Mouse (Mus musculus) midbrain, embryonic 12.5 days (tissue): ENCODE data around the gene Paf1. TPM values are rescaled to one million over a fixed set of nuclear protein-coding genes. Genes with fewer than 3 reads are reported as not detected.

Experiments
- ATAC-seq: fragments of 200-750 bp; cut with Nextera tagmentation; 2 replicates; pipeline ENCODE4 v1.8.0; 2017; ENCODE audit warnings: low read depth, moderate TSS enrichment, moderate library complexity; ENCODE audit not compliant: low FRiP score
- H3K27ac ChIP-seq: fragments of 300-500 bp; sonication (generic); replicated peaks from 2 replicates; pipeline ENCODE4 v1.5.1; 2016; ENCODE audit warnings: mild to moderate bottlenecking
- H3K27me3 ChIP-seq: fragments of 300-500 bp; sonication (generic); 2 replicates; pipeline ENCODE4 v1.6.1; 2016; ENCODE audit warnings: mild to moderate bottlenecking
- H3K36me3 ChIP-seq: fragments of 300-500 bp; sonication (generic); 2 replicates; pipeline ENCODE4 v1.6.1; 2016
- H3K4me1 ChIP-seq: fragments of 300-500 bp; sonication (generic); 2 replicates; pipeline ENCODE4 v1.6.1; 2016
- H3K4me2 ChIP-seq: fragments of 300-500 bp; sonication (generic); replicated peaks from 2 replicates; pipeline ENCODE4 v1.6.1; 2016; ENCODE audit warnings: mild to moderate bottlenecking, moderate library complexity
- H3K4me3 ChIP-seq: fragments of 300-500 bp; sonication (generic); 2 replicates; pipeline ENCODE4 v1.5.1; 2016; ENCODE audit warnings: mild to moderate bottlenecking
- H3K9ac ChIP-seq: fragments of 300-500 bp; sonication (generic); replicated peaks from 2 replicates; pipeline ENCODE4 v1.6.1; 2016; ENCODE audit warnings: mild to moderate bottlenecking, moderate library complexity
- H3K9me3 ChIP-seq: fragments of 300-500 bp; sonication (generic); 2 replicates; pipeline ENCODE4 v1.6.1; 2016; ENCODE audit warnings: mild to moderate bottlenecking
- WGBS: fragments of 180-500 bp; shearing (Covaris S2); methylation state at CpG from one replicate; pipeline ENCODE4 v1.1.7; 2016; 5-methylcytosine and 5-hydroxymethylcytosine counted together
- polyA plus RNA-seq: library from polyadenylated mRNA; unstranded; fragments of >200 nt; fragmentation: Nextera tagmentation; extraction: Ambion mirVana; gene quantifications from 2 replicates; pipeline ENCODE4 v1.2.1, GENCODE M21; 2016

The Paf1 gene
- polyA plus RNA-seq, 1 experiment from 2014 or later, result 83.2 TPM

DNA sequence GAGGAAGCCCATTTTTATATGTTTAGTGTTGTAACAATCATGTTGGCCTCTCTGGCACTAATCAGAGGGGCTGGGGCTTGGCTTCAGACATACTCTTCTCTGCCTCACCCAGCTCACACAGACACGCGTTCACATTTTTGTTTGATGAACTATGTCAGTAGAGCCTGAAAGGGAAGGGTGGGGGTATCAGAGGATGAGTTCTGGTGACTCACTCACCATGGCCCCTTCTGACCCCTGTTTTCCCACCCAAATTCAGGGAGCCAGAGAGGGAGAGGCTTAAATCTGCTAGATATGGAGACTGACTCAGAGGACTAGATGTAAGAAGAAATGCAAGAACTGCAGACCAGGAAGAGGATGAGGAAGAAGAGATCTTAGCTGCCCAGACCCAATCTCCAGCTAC is 26.7 kb downstream of the Paf1 start:
- Histone ChIP-seq H3K4me2 (no peak overlapping the region), H3K9me3 (no peaks in the 10 kb centered on the region), H3K9ac (no peak overlapping the region), H3K4me3 (no peak overlapping the region), H3K36me3 (peaks cover 85% of the 10 kb centered on the region), H3K27ac (no peak overlapping the region), H3K4me1 (no peaks in the 10 kb centered on the region), H3K27me3 (no peaks in the 10 kb centered on the region)
- WGBS, result 98% methylated on average over 2 of the region's 2 CpGs
- no peak for ATAC-seq

DNA sequence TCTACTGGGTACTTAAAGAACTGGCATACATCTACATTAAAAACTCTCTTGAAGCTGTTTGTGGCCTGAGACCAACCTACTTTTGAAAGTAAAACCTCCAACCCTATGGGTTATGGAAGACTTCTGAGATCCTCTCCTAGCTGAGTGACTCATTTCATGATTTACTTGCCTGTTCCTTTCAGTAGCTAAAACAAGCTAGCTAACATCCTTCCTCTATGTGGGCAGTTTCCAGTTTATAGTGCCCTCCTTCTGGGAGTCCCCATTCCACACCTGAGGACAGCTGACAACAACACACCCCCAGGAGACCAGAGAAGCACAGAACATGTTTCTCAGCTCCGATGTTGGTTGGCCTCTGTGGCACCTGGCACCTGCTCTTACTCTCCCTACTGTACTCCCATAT is 30.3 kb downstream of the Paf1 start:
- Histone ChIP-seq H3K4me2 (no peak overlapping the region), H3K9me3 (no peaks in the 10 kb centered on the region), H3K36me3 (peaks cover 59% of the 10 kb centered on the region), H3K4me1 (no peaks in the 10 kb centered on the region), H3K27me3 (no peaks in the 10 kb centered on the region), H3K4me3 (no peak overlapping the region), H3K9ac (no peak overlapping the region), H3K27ac (no peak overlapping the region)
- no peak for ATAC-seq
- WGBS, result 100% methylated on average over 1 of the region's 1 CpGs

DNA sequence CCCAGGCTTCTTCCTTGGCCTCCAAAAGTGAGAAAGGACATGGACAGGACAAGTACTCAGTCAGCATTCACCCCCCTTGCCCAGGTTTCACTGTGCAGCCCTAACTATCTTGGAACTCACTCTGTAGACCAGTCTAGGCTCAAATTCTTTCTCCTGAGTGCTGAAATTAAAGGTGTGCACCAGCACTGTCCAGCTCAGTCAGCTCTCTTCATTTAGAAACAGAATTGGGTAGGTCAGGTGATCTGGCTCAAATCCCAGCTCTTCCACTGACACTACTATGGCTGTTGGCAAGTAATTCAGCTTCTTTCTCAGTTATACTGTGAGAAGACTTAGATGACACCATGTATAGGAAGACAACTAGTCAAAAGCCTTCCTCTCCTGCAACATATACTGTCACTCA is 35.0 kb downstream of the Paf1 start:
- H3K9ac ChIP-seq, result no peak overlapping the region
- ATAC-seq, result no peak
- no peaks in the 10 kb centered on the region for H3K9me3 ChIP-seq
- no peaks in the 10 kb centered on the region for H3K27me3 ChIP-seq
- H3K4me2 ChIP-seq, result no peak overlapping the region
- peaks cover 13% of the 10 kb centered on the region for H3K36me3 ChIP-seq
- H3K4me1 ChIP-seq, result 0 out of 2 replicates have a peak, but pooled peaks cover 2% of the 10 kb centered on the region
- H3K4me3 ChIP-seq, result no peak overlapping the region
- no peak overlapping the region for H3K27ac ChIP-seq

DNA sequence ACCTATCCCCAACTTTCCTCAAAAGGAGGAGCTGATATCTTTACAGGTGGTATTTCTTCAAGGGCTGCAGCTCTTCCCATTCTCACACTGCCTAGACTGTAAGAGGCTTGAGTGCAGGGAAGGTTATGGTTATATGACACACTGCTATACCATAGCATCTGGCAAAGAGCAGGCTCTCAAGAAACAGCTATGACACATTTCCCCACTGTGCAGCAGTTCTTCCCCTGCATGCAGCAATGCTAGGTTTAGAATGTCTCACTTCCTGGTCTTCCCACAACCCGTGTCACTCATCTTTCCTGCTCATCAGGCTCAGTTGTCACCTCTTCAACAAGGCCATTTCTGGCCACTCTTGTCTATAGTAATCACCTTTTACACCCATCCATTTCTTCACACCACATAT is 37.8 kb downstream of the Paf1 start:
- Histone ChIP-seq H3K9ac (no peak overlapping the region), H3K4me2 (no peak overlapping the region), H3K4me1 (peaks cover 28% of the 10 kb centered on the region), H3K27me3 (no peaks in the 10 kb centered on the region), H3K9me3 (no peaks in the 10 kb centered on the region), H3K36me3 (0 out of 2 replicates have a peak, but pooled peaks cover 7% of the 10 kb centered on the region), H3K27ac (no peak overlapping the region), H3K4me3 (no peak overlapping the region)
- WGBS, result 84% methylated on average over 1 of the region's 1 CpGs
- no peak for ATAC-seq

DNA sequence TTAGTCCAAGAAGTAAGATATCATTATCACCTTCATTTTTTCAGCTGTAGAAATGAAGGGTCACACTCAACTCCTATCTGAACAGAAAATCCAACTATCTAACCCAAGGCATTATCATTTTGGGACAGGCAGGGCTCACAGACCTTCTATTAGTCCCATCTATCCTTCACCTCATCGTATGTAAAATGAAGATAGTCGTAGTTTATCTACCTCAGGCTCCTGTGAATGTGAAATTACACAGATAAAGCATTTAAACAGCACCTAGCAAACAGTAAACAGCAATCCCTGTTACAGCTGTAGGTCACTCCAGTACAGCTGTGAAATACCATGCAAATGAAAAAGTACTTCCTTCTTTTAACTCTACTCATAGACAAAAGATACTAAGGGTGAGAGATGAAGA is 39.5 kb downstream of the Paf1 start:
- Histone ChIP-seq H3K4me2 (no peak overlapping the region), H3K27ac (no peak overlapping the region), H3K4me1 (peaks cover 33% of the 10 kb centered on the region), H3K27me3 (no peaks in the 10 kb centered on the region), H3K4me3 (no peak overlapping the region), H3K9me3 (no peaks in the 10 kb centered on the region), H3K9ac (no peak overlapping the region), H3K36me3 (0 out of 2 replicates have a peak, but pooled peaks cover 7% of the 10 kb centered on the region)
- no peak for ATAC-seq
- 95% methylated on average over 2 of the region's 2 CpGs for WGBS

DNA sequence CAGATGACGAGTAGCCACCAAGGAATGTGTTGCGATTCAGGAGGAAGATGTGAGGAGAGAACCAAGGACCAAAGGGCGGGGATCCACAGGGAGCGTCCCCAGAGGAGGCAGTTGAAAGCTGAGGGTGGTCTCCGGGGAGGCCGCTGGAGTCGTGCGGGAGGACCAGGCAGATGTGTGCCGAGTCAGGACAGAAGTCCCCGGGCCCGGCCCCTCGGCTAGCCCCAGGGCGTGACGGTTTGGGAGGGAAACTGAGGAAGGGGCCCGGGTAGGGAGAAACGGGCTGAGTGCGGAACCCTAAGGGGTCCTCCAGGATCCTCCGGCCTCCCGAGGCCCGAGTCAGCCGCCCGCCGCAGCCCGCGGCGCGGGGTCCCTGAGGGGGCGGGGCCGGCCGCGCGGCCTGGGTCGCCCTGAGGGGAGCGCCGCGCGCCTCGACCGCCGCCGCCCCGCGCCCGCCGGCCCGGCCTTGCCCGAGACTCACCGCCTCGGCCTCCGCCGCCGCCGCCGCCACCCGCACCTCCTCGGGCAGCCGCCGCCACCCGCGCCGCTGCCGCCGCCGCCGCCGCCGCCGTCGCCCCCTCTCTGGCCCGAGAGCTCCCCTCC is 43.0 kb downstream of the Paf1 start:
- Histone ChIP-seq H3K4me3 (peak overlapping the region; percentile 88), H3K4me1 (peaks cover 32% of the 10 kb centered on the region), H3K4me2 (peak overlapping the region; percentile 90), H3K27me3 (no peaks in the 10 kb centered on the region), H3K9me3 (no peaks in the 10 kb centered on the region), H3K9ac (peak overlapping the region; percentile 97), H3K27ac (peak overlapping the region; percentile 61; the same call in 1 of the 2 replicates), H3K36me3 (0 out of 2 replicates have a peak, but pooled peaks cover 7% of the 10 kb centered on the region)
- 1% methylated on average over 14 of the region's 70 CpGs for WGBS
- peak; percentile 71 for ATAC-seq

DNA sequence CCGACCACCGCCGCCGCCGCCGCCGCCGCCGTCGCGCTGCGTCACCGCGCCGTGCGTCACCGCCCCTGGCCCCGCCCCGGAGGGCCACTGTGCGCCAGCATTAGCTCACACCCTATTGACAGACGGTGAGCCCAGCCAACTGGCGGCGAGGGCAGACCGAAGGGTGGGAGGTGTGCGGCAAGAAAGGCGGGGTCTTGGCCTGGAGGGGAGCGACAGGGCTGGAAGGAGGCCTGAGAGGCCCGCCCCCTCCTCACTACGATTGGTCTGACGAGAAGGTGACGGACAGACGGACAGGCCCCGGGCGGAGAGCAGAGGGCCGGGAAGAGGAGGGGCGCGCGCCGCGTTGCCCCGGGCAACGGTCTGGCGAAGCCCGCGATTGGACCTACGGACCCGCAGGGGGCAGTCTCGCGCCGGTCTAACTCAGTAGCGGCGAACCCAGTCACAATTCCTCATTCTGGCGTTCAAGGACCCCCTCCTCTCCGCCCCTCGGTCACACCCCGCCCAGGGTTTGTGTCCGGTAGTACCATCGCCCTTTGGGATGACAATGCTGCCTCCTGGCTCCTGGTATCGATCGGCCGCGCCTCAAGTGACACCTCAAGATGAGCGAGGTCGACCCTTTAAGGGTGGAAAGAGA is 43.6 kb downstream of the Paf1 start:
- H3K4me3 ChIP-seq, result peak overlapping the region; percentile 88
- ATAC-seq, result peak; percentile 99
- peaks cover 32% of the 10 kb centered on the region for H3K4me1 ChIP-seq
- peak overlapping the region; percentile 97 for H3K9ac ChIP-seq
- no peaks in the 10 kb centered on the region for H3K9me3 ChIP-seq
- 0 out of 2 replicates have a peak, but pooled peaks cover 7% of the 10 kb centered on the region for H3K36me3 ChIP-seq
- H3K27ac ChIP-seq, result peak overlapping the region; percentile 64
- WGBS, result under 1% methylated on average over 49 of the region's 64 CpGs
- no peaks in the 10 kb centered on the region for H3K27me3 ChIP-seq
- H3K4me2 ChIP-seq, result peak overlapping the region; percentile 62

DNA sequence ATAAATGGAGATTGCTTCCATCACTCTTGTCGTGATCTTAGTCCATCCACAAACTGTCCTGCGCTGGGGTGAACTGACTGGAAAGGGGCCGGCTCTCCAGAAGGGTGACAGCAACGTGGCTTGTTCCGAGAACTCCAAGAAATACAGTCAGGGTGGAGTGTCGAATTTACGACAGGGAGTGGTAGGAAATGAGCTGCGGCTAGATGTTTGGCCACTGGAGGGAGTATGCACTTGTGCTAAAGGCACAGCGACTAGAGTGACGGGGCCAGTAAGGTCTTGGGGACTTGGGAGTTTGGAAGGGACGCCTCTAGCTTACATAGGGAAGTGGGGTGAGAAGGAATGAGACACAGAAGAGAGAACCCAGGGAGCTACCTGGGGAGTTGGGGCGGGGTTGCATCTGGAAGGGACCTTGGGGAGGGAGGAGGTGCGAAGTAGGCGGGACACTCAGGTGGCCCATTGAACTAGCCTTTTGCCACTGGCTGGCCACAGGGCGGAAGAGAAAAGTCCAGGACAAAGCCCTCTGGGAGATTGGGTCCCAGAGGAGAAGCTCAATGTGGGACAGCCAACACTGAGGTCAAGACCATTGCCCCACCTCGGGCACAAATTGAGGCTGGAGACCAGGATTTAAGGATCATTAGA is 44.3 kb downstream of the Paf1 start, which contains the start of gene Gmfg:
TSS of gene Gmfg (plus strand) at position 516 of the 639 bp plus-strand sequence.
- Histone ChIP-seq H3K9ac (peak within 1 kb of the TSS; percentile 55), H3K4me2 (peak within 1 kb of the TSS; percentile 62), H3K36me3 (0 out of 2 replicates have a peak, but pooled peaks cover 7% of the 10 kb centered on the region), H3K27me3 (no peaks in the 10 kb centered on the region), H3K9me3 (no peaks in the 10 kb centered on the region), H3K27ac (peak within 1 kb of the TSS; percentile 64), H3K4me3 (peak within 1 kb of the TSS; percentile 88), H3K4me1 (peaks cover 32% of the 10 kb centered on the region)
- no peak; the same call in none of the 2 replicates for ATAC-seq
- WGBS, result 2% methylated on average over 16 of the region's 16 CpGs

DNA sequence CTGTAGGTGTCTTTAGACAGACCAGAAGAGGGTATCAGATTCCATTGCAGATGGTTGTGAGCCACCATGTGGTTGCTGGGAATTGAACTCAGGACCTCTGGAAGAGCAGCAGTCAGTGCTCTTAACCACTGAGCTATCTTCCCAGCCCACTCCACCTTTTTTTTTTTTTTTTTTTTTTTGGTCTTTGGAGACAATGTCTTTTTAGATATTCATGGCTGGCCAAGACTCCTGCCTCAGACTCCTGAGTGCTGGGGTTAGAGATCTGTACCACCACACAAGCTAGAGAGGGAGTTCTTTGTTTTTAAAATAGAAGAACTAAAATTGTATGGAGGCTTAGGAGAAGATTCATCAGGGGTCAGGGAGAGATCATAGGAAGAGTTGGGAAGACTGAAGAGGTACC is 45.2 kb downstream of the Paf1 start:
- no peaks in the 10 kb centered on the region for H3K9me3 ChIP-seq
- no peak for ATAC-seq
- no peak overlapping the region for H3K9ac ChIP-seq
- H3K27ac ChIP-seq, result no peak overlapping the region
- no peak overlapping the region for H3K4me2 ChIP-seq
- H3K36me3 ChIP-seq, result 0 out of 2 replicates have a peak, but pooled peaks cover 7% of the 10 kb centered on the region
- H3K4me3 ChIP-seq, result no peak overlapping the region
- peaks cover 32% of the 10 kb centered on the region for H3K4me1 ChIP-seq
- H3K27me3 ChIP-seq, result no peaks in the 10 kb centered on the region

DNA sequence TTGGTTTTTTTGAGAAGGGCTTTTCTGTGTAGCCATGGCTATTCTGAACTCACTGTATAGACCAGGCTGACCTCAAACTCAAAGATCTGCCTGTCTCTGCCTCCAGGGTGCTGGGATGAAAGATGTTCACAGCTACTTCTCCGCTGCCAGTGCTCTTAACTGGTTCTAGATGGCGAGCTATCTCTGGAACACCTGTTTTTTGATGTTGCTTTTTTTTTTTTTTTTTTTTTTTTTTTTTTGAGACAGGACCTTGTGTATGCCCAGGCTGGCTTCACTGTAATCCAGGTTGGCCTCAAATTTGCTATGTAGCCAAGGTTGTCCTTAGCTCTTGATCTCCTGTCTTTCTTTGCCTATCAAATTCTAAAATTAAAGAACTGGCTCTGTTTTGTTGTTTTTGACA is 46.0 kb downstream of the Paf1 start:
- H3K9ac ChIP-seq, result no peak overlapping the region
- H3K27me3 ChIP-seq, result no peaks in the 10 kb centered on the region
- no peak for ATAC-seq
- no peak overlapping the region for H3K4me2 ChIP-seq
- H3K4me1 ChIP-seq, result peaks cover 24% of the 10 kb centered on the region
- 0 out of 2 replicates have a peak, but pooled peaks cover 3% of the 10 kb centered on the region for H3K36me3 ChIP-seq
- no peak overlapping the region for H3K4me3 ChIP-seq
- H3K27ac ChIP-seq, result no peak overlapping the region
- WGBS, result 94% methylated on average over 2 of the region's 2 CpGs
- no peaks in the 10 kb centered on the region for H3K9me3 ChIP-seq

DNA sequence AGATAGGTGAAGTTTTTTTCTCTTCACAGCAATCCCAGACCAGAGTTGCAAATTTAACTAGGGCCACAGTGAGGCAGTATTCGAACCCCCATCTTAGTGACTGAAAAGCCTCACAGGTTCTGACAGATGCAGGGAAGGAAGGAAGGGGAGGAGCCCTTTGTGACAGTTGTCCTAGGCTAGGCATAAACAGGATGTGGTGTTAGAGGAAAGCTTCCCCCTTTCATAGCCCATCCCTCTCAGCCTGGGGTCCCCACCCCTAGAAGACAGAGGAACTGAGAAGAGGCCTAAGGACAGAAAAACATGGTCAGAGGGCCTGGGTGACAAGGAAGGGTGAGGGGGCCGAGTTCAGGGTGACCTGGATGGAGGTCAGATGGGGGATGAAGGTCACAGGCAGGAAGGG is 48.0 kb downstream of the Paf1 start:
- WGBS, result 54% methylated on average over 2 of the region's 2 CpGs
- ATAC-seq, result no peak

DNA sequence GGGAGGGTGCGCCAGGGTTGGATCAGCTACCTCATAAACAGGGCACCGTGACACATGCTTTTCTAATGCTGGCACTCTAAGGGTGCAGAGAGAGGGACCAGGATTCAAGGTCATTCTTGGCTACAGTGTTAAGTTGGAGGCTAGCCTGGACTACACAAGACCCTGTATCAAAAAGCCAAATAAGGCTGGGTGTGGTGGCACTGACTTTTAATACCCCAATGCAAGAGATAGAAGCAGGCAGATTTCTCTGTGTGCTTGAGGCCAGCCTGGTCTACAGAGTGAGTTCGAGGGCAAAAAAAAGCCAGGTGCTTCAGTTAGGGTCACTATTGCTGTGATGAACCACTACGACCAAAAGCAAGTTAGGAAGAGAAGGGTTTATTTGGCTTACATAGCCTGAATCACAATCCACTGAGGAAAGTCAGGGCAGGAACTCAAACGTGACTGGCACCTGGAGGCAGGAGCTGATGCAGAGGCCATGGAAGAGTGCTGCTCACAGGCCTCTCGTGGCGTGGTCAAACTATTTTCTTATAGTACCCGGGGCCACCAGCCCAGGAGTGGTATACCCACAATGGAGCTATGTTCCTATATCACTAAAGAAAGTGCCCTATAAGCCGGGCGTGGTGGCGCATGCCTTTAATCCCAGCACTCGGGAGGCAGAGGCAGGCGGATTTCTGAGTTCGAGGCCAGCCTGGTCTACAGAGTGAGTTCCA is 49.2 kb downstream of the Paf1 start:
- Histone ChIP-seq H3K27ac (no peak overlapping the region), H3K9me3 (no peaks in the 10 kb centered on the region), H3K9ac (no peak overlapping the region), H3K4me3 (no peak overlapping the region), H3K27me3 (peaks cover 15% of the 10 kb centered on the region), H3K4me2 (no peak overlapping the region), H3K4me1 (peaks cover 10% of the 10 kb centered on the region), H3K36me3 (no peaks in the 10 kb centered on the region)
- no peak for ATAC-seq
- 85% methylated on average over 14 of the region's 14 CpGs for WGBS

More for the DNA sequence above, 48.0 kb downstream of the Paf1 start:
- Histone ChIP-seq H3K9me3 (no peaks in the 10 kb centered on the region), H3K4me3 (no peak overlapping the region), H3K27me3 (peaks cover 12% of the 10 kb centered on the region), H3K9ac (no peak overlapping the region), H3K4me1 (peaks cover 7% of the 10 kb centered on the region; the same call in 1 of the 2 replicates), H3K36me3 (no peaks in the 10 kb centered on the region), H3K27ac (no peak overlapping the region), H3K4me2 (no peak overlapping the region)
